Comparison of ENCODE assay signal across 9 mouse cellular contexts in genomic region chr11:74554683-74555341, GRCm38 (mm10). TPM values are rescaled to one million over a fixed set of nuclear protein-coding genes. Genes with fewer than 3 reads are reported as not detected.
DNase-seq lines count a peak whose midpoint lies in the region; ATAC-seq lines count a peak whose summit lies in the region.
"Had no signal": no experiment of that assay in that cellular context is flagged by ENCODE, and none has a peak within 500 bp of the region (broad histone marks: within the 10 kb centered on the region; RNA-seq: fewer than 3 reads in every experiment).

No protein-coding gene starts in this region.

- H3K27ac ChIP-seq in hindbrain, embryonic 16.5 days (ENCODE audit: low read depth, low read length) = peak overlapping the region; percentile 77
- H3K27ac ChIP-seq in neural tube, embryonic 14.5 days (ENCODE audit: low read depth, low read length) = peak overlapping the region; percentile 69

- H3K4me3 ChIP-seq in hindbrain, embryonic 16.5 days (ENCODE audit: low read length) = no peak overlapping the region
- H3K4me3 ChIP-seq in neural tube, embryonic 14.5 days (ENCODE audit: low read depth, low read length) = no peak overlapping the region
- H3K4me3 ChIP-seq: myocyte had no signal

- WGBS in hindbrain, embryonic 16.5 days = 31% methylated on average over 15 of the region's 15 CpGs
- 44% methylated on average over 15 of the region's 15 CpGs for WGBS in neural tube, embryonic 14.5 days

- H3K9me3 ChIP-seq in hindbrain, embryonic 16.5 days (ENCODE audit: control insufficient read depth, low read length) = no peaks in the 10 kb centered on the region
- H3K9me3 ChIP-seq in neural tube, embryonic 14.5 days (ENCODE audit: control insufficient read depth, low read length) = no peaks in the 10 kb centered on the region

- H3K4me1 ChIP-seq in hindbrain, embryonic 16.5 days (ENCODE audit: control insufficient read depth, insufficient read depth, low read depth, low read length) = peaks cover 19% of the 10 kb centered on the region
- peaks cover 6% of the 10 kb centered on the region; the same call in 1 of the 2 replicates for H3K4me1 ChIP-seq in neural tube, embryonic 14.5 days (ENCODE audit: control insufficient read depth, insufficient read depth, low read length)

- peak; percentile 12 for DNase-seq in lung, postnatal 36 days
- no peak for DNase-seq in lung, postnatal 4 days
- peak; percentile 26 for DNase-seq in embryo, embryonic 11.5 days (ENCODE audit: low read depth, low spot score)
- no peak for DNase-seq in c-Kit-positive CD71-positive TER-119-positive erythroid progenitor cells, embryonic 14.5 days (ENCODE audit: low spot score)
- DNase-seq in urinary bladder, postnatal 36 days (ENCODE audit: low spot score in 2 of 2) = no peak
- no peak for DNase-seq in ovary, postnatal 14 days (ENCODE audit: low spot score)

- no peaks in the 10 kb centered on the region for H3K27me3 ChIP-seq in hindbrain, embryonic 16.5 days (replicated peaks; ENCODE audit: control insufficient read depth, insufficient read depth, low read length)
- H3K27me3 ChIP-seq in neural tube, embryonic 14.5 days (ENCODE audit: control insufficient read depth, insufficient read depth, low read length) = no peaks in the 10 kb centered on the region

- H3K9ac ChIP-seq in hindbrain, embryonic 16.5 days (ENCODE audit: low read depth, low read length) = no peak overlapping the region
- peak overlapping the region; percentile 11; the same call in 1 of the 2 replicates for H3K9ac ChIP-seq in neural tube, embryonic 14.5 days (replicated peaks; ENCODE audit: low read depth, low read length)

- 0 out of 2 replicates have a peak overlapping the region, but pooled peaks have one; percentile 10 for H3K4me2 ChIP-seq in hindbrain, embryonic 16.5 days (ENCODE audit: low read length)
- no peak overlapping the region for H3K4me2 ChIP-seq in neural tube, embryonic 14.5 days (ENCODE audit: low read depth, low read length)

- H3K36me3 ChIP-seq in hindbrain, embryonic 16.5 days (ENCODE audit: control insufficient read depth, insufficient read depth, low read length) = no peaks in the 10 kb centered on the region
- H3K36me3 ChIP-seq in neural tube, embryonic 14.5 days (ENCODE audit: control insufficient read depth, insufficient read depth, low read length) = no peaks in the 10 kb centered on the region

- peak; percentile 88 for ATAC-seq in hindbrain, embryonic 16.5 days
- ATAC-seq in neural tube, embryonic 14.5 days (ENCODE audit: low read depth) = peak; percentile 87

RNA-seq across cellular contexts. Expression of gene Rap1gap2, which starts 55.9 kb away (rescaled TPM):
- polyA plus RNA-seq in hindbrain, embryonic 16.5 days (2015; fragmentation: Nextera tagmentation; extraction: Ambion mirVana) = 13.7 and 15.0 TPM in 2 replicates
- polyA plus RNA-seq in neural tube, embryonic 14.5 days (2014; fragmentation: Nextera tagmentation; extraction: Ambion mirVana) = 9.9 and 12.7 TPM in 2 replicates

Comparison
In these comparisons a context has a peak if more than half of its experiments do, and no peak if none do; other contexts are left out.
1. DNase-seq: peak in lung, postnatal 36 days (single experiment) and embryo, embryonic 11.5 days (single experiment); none in lung, postnatal 4 days (0 of 2), c-Kit-positive CD71-positive TER-119-positive erythroid progenitor cells, embryonic 14.5 days (single experiment), urinary bladder, postnatal 36 days (0 of 2) and ovary, postnatal 14 days (single experiment).